Mouse (Mus musculus) mouse embryonic stem cell (cell line): ENCODE data around the gene Haus5.

ENCODE experiments used
- in situ Hi-C, 2 experiments: fragments of 300-500 bp; cut with MboI; formaldehyde crosslinking; loops; 1 replicate in 1 of 2; 3 replicates in 1 of 2; pipeline ENCODE4 v1.14.3; 2019 to 2020; ENCODE audit warnings: low sequenced_read_pairs in 2 of 2, low pct_unique_long_range_greater_than_20kb in 1 of 2, mixed read lengths in 1 of 2; ENCODE audit not compliant: unreplicated experiment in 1 of 2

The Haus5 gene

DNA sequence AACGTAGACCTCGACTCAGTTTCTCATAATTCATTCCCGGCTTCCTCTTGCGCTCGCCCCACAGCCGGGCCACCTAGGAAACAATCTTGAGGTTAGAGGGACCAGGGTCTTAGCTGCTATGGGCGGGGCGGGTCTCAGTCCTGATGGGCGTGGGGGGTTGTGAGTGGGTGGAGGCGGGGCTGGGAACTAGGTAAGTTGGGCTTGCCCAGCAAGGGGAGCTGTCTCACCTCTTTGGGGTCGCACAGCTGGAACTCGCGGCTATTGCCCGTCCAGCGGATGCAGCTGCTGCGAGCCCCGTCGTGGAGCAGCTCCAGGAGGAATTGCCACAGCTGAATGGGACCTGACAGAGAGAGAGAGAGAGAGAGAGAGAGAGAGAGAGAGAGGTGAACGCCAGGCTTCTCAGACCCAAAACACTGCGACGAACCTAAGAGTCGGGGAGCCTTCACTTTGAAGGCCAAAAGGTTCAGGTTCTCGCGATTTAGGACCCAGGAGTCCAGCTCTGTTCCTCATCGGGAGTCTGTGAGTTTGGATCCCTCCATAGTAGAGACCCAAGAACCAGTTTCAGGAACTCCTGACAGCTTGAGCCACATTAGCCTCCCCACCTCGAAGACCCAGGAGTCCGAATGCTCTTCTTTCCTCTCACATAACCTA lies 30.9 kb downstream of the Haus5 start:
- in situ Hi-C loops: no loop called here

DNA sequence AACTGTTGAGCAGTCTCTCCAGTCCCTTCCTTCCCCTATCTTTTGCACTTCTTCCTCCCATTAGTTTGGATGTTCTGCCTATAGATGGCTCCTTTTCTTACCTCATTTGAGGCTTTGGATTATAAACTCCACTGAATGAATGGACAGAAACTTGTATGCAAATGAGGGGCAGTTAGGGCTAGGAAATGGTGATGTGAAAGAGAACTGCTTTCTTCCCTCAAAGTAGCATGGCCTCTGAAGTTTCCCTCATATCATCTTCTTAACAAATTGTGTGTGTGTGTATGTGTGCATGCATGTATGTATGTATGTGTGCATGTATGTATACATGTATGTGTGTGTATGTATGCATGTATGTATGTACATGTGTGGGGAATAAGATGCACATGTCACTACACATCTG lies 35.8 kb downstream of the Haus5 start:
- in situ Hi-C loops: no loop called here

DNA sequence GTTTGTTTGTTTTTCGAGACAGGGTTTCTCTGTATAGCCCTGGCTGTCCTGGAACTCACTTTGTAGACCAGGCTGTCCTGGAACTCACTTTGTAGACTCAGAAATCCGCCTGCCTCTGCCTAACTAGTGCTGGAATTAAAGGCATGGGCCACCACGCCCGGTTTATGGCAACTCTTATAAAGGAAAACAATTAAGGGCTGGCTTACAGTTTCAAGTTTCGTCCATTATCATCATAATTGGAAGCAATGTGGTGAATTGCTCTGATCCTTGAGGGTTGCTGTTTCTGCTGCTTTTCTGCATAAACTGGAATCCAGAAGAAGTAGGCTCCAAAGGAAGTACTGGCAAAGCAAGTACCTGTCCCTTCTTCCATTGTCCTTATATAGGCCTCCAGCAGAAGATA lies 38.1 kb downstream of the Haus5 start:
- in situ Hi-C loops: no loop called here

DNA sequence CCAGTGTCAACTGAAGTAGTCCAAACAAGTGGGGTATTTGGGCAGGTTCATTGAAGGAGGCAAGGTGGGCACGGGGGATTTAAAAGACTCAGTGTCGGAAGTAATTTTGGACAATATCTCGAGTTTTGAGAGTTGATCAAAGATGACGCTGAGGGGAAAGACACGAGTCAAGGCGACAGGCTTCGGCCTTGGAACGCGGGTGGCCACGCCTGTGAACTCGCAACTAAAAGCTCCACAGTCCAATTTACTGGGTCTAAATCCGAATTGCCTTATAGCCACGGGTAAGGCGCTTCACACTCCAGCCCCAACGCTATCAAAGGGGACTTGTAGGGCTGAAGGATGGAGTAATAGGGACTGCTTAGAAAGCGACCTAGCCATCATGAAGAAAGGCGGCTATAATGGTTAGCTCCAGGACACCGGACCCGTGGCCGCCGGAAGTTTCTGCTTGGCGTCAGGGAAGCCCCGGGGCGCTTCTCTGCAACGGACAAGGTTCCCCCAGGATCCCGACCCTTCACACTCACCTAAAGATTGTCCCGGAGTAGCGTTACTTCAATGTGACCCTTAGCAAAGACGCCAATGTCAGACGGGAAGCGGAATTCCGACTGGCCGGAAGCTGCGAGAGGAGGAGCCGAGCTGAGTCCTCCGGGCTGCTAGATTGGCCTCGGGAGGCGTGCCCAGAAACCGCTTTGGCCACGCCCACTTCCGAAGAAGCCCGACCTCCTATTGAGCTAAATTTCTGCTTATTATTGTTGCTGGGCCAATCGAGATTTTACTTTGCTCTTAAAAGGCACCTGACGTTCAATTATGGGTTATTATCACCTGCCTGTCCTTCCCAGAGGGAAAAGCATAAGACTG lies 39.0 kb downstream of the Haus5 start, which contains the start of gene Cox6b1:
Gene Cox6b1 (minus strand): TSS at position 622 of the 855 bp plus-strand sequence.
- in situ Hi-C loops: no loop called here

DNA sequence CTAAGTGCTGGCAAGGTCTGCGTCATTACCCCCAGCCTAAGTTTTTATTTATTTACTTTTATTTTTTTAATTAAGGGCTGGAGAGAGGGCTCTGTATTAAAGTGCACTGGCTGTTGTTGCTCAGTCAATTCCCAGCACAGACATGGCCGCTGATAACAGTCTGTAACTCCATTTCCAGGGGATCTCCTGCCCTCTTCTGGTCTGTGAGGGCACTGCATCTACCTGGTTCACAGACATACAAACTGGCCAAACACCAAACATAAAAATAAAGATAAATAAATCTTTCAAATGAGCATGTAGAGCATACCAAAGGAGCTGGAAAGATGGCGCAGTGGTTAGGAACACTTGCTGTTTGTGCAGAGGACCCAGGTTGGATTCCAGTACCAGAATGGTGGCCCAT lies 45.6 kb downstream of the Haus5 start:
- in situ Hi-C loops: loop anchor here (5.0 kb wide), 1 partner anchor 127 kb away; the partner anchor contains the start of gene Prodh2 (in 2 of the 2)

DNA sequence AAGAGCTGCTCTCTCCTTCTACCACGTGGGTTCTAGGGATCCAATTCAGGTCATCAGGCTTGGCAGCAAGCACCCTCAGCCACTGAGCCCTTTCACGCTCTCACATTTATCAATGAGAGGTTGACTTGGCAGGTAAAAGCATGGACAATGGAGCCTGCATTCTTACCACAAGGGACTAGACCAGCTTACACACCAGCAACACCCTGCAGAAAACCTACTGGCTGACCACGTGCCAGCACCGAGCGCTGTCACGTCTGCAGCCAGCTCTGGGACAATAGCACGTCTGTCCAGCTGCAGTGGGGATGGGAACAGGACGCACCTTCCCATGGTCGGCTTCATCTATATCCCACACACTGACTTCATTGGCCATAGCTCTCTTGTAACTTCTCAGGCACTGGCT lies 46.1 kb downstream of the Haus5 start:
- in situ Hi-C loops: loop anchor here (5.0 kb wide), 1 partner anchor 126 kb away; the partner anchor contains the start of gene Prodh2 (in 2 of the 2)

DNA sequence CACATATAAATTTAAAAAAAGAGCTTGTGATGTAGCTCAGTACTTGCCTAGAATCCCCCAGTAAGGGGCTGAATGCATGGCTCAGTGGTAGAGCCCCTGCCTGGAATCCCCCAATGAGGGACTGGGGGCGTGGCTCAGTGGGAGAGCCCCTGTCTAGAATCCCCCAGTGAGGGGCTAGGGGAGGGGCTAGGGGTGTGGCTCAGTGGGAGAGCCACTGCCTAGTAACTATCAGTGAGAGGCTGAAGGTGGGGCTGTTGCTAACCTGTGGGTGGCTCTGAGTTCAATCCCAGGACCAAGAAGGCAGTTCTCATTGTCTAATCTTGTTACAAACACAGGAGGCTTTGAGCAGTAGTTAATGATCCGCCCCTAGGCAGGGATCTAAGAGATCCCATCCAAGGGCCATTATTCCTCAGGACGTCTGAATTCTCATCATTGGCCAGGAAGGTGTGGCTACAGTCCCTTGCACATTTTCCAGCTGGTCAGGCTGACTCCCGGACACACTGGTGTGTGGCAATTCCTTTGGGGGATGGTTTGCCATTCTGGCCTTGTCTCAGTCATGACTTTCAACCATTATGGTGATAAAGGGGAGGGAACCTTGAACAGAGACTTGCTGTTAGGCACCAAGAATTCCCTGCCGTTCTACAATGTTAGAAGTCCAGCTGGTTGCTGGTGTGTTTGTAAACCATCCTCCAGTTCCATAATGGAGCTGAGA lies 49.6 kb downstream of the Haus5 start:
- in situ Hi-C loops: loop anchor here (5.0 kb wide), 1 partner anchor 123 kb away; the partner anchor contains the start of gene Prodh2 (in 2 of the 2)

DNA sequence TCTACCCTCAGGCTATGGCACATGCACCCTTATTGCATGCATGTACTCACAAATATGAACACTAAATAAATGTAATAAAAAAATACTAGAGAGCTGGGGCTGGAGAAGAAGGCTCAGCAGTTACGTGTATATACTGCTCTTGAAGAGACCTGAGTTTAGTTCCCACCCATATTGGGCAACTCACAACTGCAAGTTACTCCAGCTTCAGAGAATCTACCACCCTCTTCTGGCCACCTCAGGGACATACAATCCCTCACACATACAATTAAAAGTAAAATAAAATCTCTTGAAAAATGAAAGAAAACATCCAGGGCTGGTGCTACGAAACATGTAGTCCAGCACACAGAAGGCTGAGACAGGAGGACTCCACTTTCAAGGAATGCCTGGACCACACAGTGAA lies 50.3 kb downstream of the Haus5 start:
- in situ Hi-C loops: no loop called here

DNA sequence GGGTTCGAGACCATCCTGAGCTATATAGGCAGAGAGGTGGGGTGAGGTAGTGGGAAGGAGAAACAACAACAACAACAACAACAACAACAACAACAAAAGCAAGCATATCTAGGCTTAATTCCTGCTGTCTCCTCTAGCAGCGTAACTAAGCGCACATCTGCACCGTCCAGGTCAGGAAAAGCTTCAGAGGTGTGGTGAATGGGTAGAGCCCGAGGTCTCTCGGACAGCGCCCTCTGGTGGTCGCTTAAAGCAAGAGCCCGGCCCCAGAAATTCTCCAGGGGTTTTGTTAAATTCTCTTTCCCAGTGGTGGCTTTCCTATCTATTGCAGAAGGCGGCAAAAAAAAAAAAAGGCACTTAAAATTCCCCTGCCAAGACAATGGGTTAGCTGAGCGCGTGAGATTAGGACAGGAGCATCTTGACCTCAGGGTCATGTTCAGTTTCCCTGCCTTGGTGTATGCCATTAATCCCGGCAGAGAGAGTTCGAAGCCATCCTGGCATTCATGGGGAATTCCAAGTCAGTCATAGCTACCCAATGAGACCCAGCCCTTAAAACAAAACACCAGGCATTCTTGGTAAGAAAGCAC lies 51.2 kb downstream of the Haus5 start:
- in situ Hi-C loops: no loop called here

DNA sequence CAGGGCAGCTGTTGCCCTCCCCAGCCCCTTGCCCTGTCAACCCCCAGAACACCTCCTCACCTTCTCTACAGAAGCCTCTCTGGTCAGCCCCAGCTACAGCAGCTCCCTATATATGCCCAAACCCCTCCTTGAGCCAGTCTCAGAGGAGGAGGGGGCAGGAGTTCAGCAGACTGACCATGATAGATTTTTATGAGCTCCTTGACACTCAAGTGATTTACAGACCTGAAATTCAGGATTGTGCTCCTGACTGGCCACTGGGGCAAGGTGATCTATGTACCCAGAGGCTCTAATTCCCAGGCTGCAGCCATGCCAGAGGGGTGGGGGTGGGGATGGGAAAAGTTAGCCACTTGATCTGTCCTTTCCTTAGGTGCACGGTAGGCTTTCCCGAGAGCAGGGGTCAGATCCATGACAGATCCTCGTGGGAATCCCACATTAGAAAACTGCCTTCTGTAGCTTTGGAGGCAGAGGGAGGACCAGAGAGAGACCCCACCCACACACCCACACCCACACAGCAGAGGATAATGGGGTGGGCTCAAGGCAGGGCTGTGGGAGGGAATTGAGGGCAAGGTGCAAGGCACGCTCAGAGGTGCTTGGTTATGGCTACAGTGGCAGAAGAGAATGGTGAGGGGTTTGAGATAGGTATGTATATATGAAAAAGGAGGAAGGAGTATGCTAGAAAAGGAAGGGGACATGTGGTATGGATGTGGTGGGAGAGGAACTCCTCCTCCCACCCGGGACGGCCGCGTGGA lies 52.0 kb downstream of the Haus5 start, which contains the start of gene Upk1a:
Gene Upk1a (minus strand): TSS at position 194 of the 749 bp plus-strand sequence.
- in situ Hi-C loops: no loop called here

DNA sequence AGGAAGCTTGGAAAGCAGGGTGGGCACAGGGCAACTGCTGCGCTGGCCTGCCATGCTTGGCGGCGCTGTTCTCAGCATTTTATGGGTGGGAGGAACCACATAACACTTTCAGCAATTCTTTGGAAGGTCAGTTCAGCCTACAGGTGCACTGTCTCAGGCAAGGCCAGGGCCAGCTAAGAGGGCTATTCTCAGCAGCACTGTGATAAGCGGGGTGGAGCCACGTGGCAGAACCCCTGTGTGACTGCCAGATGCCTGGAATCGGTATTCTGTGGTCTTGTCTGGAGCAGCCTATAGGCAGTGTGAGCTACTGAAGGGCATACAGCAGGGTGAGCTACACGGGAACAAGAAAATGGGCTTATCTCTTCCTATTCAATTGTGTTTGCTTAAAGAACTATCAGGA lies 54.8 kb downstream of the Haus5 start:
- in situ Hi-C loops: no loop called here

DNA sequence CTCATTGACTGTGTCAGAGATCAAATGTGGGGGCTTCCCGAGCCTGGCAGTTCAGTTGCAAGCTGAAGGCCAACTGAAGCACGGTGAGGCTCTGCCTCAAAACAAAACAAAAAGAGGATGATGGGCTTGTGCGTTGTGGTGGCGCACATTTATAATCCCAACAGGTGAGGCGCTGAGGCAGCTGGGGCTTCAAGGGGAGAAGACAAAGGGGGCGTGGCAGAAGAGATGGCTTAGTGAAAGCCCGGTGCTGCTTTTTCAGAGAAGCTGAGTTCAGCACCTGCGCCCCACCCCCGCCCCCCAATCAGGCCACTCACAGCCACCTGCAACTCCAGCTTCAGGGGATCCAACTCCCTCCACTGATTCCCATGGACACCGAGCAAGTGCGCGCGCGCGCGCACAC lies 56.3 kb downstream of the Haus5 start:
- in situ Hi-C loops: no loop called here

DNA sequence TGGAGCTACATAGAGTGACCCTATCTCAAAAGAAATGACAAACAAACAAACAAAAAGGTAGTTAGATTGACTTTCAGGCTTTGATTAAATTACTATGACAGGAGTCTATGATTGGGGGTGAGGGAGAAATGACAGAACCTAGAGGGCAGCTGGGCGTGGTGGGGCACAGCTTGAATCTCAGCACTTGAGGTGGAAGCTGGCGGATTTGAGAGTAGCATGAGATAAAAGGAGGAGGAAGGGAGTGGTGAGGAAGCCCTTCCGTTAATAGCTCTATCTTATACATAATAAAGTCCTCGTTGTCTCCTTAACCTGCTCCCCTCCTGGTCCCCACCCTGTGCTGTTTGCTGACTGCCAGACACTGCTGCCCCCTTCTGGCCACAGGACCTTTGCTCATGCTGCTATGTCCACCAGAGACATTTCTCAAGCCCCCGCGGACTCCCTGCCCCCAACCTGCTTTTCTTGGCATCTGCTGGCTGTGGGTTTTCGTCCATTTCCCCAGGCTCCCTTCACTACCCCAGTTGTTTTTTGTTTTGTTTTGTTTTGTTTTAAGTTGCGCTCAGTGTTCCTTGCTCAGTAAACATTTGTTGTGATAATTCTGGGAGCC lies 57.0 kb downstream of the Haus5 start:
- in situ Hi-C loops: no loop called here

DNA sequence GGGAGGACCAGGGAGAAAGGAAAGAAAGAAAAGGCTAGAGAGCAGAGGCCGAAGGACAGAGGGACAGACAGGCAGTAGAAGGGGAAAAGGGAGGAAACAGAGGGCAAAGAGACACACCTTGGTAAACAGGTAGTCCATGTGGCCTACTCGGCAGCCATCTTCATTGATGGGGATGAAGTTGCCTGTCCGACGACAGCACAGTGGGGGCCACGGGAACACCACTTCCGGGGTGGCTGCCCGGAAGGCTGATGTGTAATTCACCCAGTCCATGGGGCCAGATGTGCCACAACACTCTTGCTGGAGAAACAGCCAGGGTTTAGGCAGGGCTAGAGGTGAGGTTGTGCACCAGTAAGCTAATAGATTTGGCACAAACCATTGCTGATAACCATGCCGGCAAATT lies 59.9 kb downstream of the Haus5 start:
- in situ Hi-C loops: no loop called here

DNA sequence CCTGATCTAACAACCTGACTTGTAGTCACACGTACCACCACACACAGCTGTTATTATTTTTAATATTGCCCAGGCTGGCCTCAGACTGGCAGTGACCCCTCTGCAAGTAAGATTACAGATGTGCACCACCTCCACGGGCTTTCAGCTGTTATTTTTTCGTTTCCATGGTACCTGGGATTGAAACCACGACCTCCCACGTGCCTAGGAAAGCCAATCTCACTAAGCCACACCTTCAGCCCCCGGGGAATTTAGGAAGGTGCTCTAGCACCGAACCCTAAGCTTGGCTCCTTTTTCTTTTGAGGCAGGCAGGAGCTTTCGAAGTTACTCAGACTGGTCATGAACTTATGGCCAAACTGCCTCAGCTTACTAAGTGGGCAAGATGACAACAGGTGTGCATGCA lies 60.4 kb downstream of the Haus5 start:
- in situ Hi-C loops: no loop called here
